Mouse (Mus musculus): ENCODE results near the gene Ralgps1. TPM values are rescaled to one million over a fixed set of nuclear protein-coding genes. Genes with fewer than 3 reads are reported as not detected.

Gene Ralgps1
- total and polyA plus RNA-seq, 3 experiments, result 0.89 to 2.6 TPM; not detected in 1

- Histone ChIP-seq H3K36me3 (ENCODE audit: control insufficient read depth in 1 of 2, insufficient read depth in 2 of 2, low read length in 2 of 2) (no peaks in the 10 kb centered on the region), H3K9ac (ENCODE audit: control insufficient read depth, low read depth, low read length, poor library complexity, severe bottlenecking) (no peak overlapping the region), H3K79me2 (ENCODE audit: control insufficient read depth, insufficient read depth, low read length, poor library complexity) (no peaks in the 10 kb centered on the region), H3K9me3 (replicated peaks; ENCODE audit: insufficient read depth, low read length) (no peaks in the 10 kb centered on the region), H3K4me1 (ENCODE audit: control insufficient read depth in 1 of 2, insufficient read depth in 2 of 2, low read length in 2 of 2) (no peaks in the 10 kb centered on the region), H3K27ac (ENCODE audit: control insufficient read depth, low read depth, low read length) (no peak overlapping the region), H3K27me3 (ENCODE audit: control insufficient read depth in 1 of 2, insufficient read depth in 2 of 2, low read length in 2 of 2) (no peaks in the 10 kb centered on the region), H3K4me3 (ENCODE audit: control insufficient read depth in 1 of 2, insufficient read depth in 1 of 2, low read depth in 2 of 2, low read length in 2 of 2) (no peak overlapping the region)
- TF ChIP-seq KAT2A (conservative IDR thresholded peaks at IDR 0.05; ENCODE audit: low read depth, low read length), result no peak
- TF ChIP-seq TBP (IDR thresholded peaks at IDR 0.05; ENCODE audit: low read depth, low read length), result no peak
- TF ChIP-seq RCOR1 (IDR thresholded peaks at IDR 0.05; ENCODE audit: low read depth, low read length), result no peak
- TF ChIP-seq SMC3 (IDR thresholded peaks at IDR 0.05; ENCODE audit: low read depth, low read length), result no peak
- no peak for TF ChIP-seq UBTF (IDR thresholded peaks at IDR 0.05; ENCODE audit: borderline replicate concordance, insufficient read depth, low read depth, low read length)
- TF ChIP-seq ELF1 (IDR thresholded peaks at IDR 0.05; ENCODE audit: low read depth, low read length), result no peak
- no peak for TF ChIP-seq CHD2 (IDR thresholded peaks at IDR 0.05; ENCODE audit: low read length)
- no peak for TF ChIP-seq MEF2A (IDR thresholded peaks at IDR 0.05; ENCODE audit: extremely low read depth, insufficient replicate concordance, low read depth, low read length, poor library complexity, severe bottlenecking)
- no peak for TF ChIP-seq MYC (IDR thresholded peaks at IDR 0.05; ENCODE audit: low read depth, low read length)
- TF ChIP-seq HCFC1 (IDR thresholded peaks at IDR 0.05; ENCODE audit: low read depth, low read length), result no peak
- no peak for TF ChIP-seq ZMIZ1 (IDR thresholded peaks at IDR 0.05; ENCODE audit: low read depth, low read length)
- no peak for DNase-seq (ENCODE audit: low read depth, low spot score)
Measured at GRCm38 (mm10) chr2:33274719-33275490, 96.4 kb downstream of the Ralgps1 start.

GRCm38 (mm10) chr2:33272665-33273439 is 98.4 kb downstream of the Ralgps1 start:
- Histone ChIP-seq H3K4me3 (ENCODE audit: control insufficient read depth in 1 of 2, insufficient read depth in 1 of 2, low read depth in 2 of 2, low read length in 2 of 2) (no peak overlapping the region), H3K27me3 (ENCODE audit: control insufficient read depth in 1 of 2, insufficient read depth in 2 of 2, low read length in 2 of 2) (no peaks in the 10 kb centered on the region), H3K27ac (ENCODE audit: control insufficient read depth, low read depth, low read length) (no peak overlapping the region), H3K9me3 (replicated peaks; ENCODE audit: insufficient read depth, low read length) (no peaks in the 10 kb centered on the region), H3K4me1 (ENCODE audit: control insufficient read depth in 1 of 2, insufficient read depth in 2 of 2, low read length in 2 of 2) (no peaks in the 10 kb centered on the region), H3K79me2 (ENCODE audit: control insufficient read depth, insufficient read depth, low read length, poor library complexity) (no peaks in the 10 kb centered on the region), H3K36me3 (ENCODE audit: control insufficient read depth in 1 of 2, insufficient read depth in 2 of 2, low read length in 2 of 2) (no peaks in the 10 kb centered on the region), H3K9ac (ENCODE audit: control insufficient read depth, low read depth, low read length, poor library complexity, severe bottlenecking) (no peak overlapping the region)
- DNase-seq (ENCODE audit: low read depth, low spot score), result no peak
- no peak for TF ChIP-seq CTCF (IDR thresholded peaks at IDR 0.05 in 2 of 3, conservative IDR thresholded peaks at IDR 0.05 in 1 of 3; ENCODE audit: control insufficient read depth in 1 of 3, insufficient read depth in 1 of 3, low read depth in 2 of 3, low read length in 3 of 3, poor library complexity in 1 of 3, severe bottlenecking in 1 of 3)
- TF ChIP-seq POLR2AphosphoS2 (IDR thresholded peaks at IDR 0.05; ENCODE audit: low read length), result no peak
- no peak for TF ChIP-seq NRF1 (IDR thresholded peaks at IDR 0.05; ENCODE audit: insufficient read depth, low read depth, low read length, poor library complexity, severe bottlenecking)
- TF ChIP-seq TAL1 (IDR thresholded peaks at IDR 0.05; ENCODE audit: low read length), result no peak
- no peak for TF ChIP-seq POLR2A (IDR thresholded peaks at IDR 0.05; ENCODE audit: control insufficient read depth in 1 of 2, insufficient read depth in 1 of 2, low read depth in 1 of 2, low read length in 2 of 2, poor library complexity in 1 of 2)
- no peak for TF ChIP-seq ZMIZ1 (IDR thresholded peaks at IDR 0.05; ENCODE audit: low read depth, low read length)

Measured in MEL (cell line).